Mouse (Mus musculus): ENCODE measurements around the gene Cdk14.

The Cdk14 gene

DNA sequence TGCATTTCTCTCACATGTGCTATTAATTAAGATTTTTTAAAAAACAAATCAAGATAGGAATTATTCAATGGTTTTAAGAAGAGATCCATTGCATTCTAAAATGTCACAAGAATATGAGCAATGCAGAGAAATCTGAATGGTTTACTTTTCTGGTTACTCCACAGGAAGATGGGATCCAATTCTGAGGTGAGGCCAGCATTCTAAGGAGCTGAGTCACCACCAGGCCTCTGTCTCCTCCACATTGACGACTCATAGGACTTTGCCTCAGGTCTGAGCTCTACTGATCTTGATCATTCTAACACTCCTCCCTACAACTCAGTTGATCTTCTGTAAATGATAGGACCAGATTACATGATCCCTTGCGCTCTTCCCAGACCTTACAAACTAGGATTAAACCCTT, 239.4 kb downstream of the Cdk14 start:
- peak; percentile 76 for DNase-seq (ENCODE audit: low read depth)

DNA sequence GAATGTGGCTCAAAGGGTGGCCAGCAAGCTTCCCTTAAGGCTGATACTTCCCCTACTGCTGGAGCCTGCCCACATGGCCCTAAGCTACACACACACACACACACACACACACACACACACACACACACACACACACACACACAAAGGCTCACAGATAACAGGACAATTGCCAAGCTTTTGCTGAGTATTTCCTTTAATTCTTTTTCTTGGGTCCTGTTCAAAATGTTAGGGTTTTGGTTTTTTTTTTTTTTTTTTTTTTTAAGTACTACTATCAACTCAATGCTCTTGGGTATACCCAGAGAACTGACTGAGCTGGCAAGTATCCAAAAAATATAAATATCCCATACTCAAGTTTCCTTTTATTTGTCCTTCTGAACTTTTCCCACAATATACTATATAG, 239.8 kb downstream of the Cdk14 start:
- peak; percentile 43 for DNase-seq (ENCODE audit: low read depth)

- no peak for DNase-seq (ENCODE audit: low read depth)
These were observed 244.1 kb downstream of the Cdk14 start for GRCm38 (mm10) chr5:5176052-5176451.

GRCm38 (mm10) chr5:5175611-5176010, 244.5 kb downstream of the Cdk14 start:
- DNase-seq (ENCODE audit: low read depth): no peak

DNA sequence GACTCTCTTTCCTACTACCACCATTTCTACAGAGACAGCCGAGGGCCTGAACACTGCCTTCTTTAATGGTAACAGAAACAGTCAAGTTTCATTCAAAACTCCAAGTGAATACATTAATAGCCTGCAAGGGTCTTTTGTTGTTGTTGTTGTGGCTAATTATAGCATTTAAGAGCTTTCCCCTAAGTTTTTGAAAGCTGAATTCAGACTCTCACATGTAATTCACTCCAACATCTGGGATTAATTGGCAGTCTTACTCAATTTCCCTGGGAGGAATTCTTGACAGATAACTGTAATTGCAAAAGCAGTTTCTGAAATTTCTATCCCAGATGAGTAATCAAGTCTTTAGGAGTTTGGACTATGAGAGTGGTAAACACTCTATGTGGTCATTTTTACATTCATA, 245.0 kb downstream of the Cdk14 start:
- no peak for DNase-seq (ENCODE audit: low read depth)

- DNase-seq (ENCODE audit: low read depth): no peak
These were observed 254.0 kb downstream of the Cdk14 start for GRCm38 (mm10) chr5:5166086-5166485.

DNA sequence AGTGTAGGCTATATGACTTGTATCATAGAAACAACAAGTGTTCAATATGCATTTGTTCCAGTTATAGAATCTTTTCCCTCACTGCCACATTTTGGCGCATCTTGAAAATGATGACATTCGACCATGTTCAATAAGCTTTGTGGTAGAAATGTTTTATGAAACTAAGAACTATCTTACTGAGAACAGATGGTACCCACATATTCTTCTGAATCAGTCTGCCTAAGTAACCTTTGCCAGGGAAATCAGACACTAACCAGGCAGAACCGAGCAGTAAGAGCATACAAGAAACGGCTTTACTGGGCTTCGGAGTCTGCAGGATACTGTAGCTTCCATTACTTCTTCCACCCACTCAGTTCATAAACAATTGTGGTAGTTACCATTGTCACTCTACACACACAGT, 255.8 kb downstream of the Cdk14 start:
- no peak for DNase-seq (ENCODE audit: low read depth)

DNA sequence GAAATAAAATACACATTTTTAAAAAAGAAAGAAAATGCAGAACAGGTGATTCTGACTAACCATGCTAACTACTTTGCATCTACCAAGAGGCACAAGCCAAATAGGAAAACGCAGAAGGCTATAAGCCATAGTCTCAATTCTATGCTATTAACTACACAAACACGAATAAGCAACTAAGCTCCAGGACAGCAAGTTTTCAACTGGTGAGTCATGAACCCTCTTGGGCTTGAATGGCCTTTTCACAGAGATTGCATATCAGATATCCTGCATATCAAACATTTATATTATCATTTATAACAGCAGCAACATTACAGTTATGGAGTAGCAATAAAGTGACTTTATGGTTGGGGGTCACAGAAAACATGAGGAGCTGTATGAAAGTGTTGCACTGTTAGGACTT, 256.3 kb downstream of the Cdk14 start:
- DNase-seq (ENCODE audit: low read depth): peak; percentile 33

GRCm38 (mm10) chr5:5159521-5159920, 260.6 kb downstream of the Cdk14 start:
- no peak for DNase-seq (ENCODE audit: low read depth)

DNA sequence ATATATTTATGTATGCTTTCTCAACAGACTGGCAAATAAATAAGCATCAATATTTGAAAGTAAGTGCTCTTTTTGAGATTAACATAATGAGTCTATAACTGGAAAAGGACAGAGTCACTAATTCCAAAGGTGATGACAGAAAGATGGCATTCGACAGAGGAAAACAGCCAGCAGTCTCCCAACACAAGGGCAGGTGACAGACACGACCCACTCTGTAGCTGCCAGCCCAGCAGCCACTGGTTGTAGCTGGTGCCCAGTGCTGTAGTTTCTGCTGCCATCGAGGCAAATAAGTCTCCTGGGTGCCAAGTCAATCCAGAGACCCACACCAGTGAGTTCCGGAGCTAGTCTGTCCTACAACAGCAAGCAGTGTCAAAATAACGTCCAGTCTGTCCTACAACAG, 280.3 kb downstream of the Cdk14 start:
- DNase-seq (ENCODE audit: low read depth): no peak

- DNase-seq (ENCODE audit: low read depth): no peak
These were observed 285.1 kb downstream of the Cdk14 start for GRCm38 (mm10) chr5:5134905-5135511.

- DNase-seq (ENCODE audit: low read depth): no peak
These were observed 285.8 kb downstream of the Cdk14 start for GRCm38 (mm10) chr5:5134143-5134904.

DNA sequence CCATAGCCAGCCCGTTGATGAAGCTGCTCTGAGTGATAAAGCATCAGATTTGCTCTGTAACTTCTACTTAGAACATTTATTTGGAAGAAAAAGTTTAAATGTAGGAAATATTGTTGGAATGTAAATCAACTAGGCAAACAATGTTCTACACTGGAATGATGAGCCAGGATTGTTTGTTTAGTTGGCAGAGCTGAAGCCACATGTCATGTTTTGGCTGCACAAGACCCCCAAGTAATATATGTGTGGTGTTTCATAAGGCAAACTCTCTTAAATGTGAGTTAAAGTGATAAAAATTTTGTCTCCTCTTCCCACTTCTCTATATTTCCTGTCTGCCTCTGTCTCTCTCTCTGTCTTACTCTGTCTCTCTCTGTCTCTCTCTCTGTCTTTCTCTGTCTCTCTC, 291.3 kb downstream of the Cdk14 start:
- no peak for DNase-seq (ENCODE audit: low read depth)

- DNase-seq (ENCODE audit: low read depth): peak; percentile 17
These were observed 295.5 kb downstream of the Cdk14 start for GRCm38 (mm10) chr5:5124645-5125044.

- DNase-seq (ENCODE audit: low read depth): no peak
These were observed 303.2 kb downstream of the Cdk14 start for GRCm38 (mm10) chr5:5116775-5117522.

- DNase-seq (ENCODE audit: low read depth): no peak
These were observed 304.6 kb downstream of the Cdk14 start for GRCm38 (mm10) chr5:5115546-5115945.

DNA sequence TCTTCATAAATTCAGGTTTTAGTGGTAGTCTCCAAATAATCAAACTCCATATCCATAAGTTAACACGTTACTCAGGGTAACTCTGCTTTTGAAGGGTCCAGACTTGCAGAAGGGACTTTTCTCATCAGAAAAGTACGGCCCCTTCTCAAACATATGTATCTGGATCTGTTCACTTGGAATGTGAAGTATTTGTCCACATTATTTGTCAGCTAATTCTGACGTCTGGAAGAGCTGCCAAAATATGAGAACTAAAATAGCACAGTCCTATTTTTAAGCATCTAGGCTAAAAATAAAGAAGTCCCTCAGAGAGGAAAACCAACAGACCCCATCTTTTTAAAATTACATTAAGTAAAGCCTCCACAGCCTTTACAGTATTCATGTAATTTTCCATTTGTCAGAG, 310.5 kb downstream of the Cdk14 start:
- no peak for DNase-seq (ENCODE audit: low read depth)

DNA sequence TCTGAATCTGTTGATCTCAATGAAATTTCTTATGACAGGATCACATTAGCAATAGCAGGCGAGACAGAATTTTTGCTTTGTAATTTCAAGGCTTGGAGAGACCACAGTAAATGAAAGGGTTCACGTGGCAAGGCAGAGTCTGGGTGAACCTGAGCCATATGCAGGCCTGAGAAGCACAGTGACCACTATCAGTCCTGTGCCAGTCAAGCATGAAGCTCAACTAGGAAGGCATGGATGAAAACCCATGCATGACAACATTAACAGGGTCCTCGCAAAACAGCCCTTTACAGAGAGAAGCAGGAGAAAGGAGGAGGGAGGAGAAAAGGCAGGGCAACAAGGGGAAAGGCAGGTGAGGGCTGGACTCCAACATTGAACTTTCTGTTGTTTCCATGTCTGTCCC, 311.1 kb downstream of the Cdk14 start:
- DNase-seq (ENCODE audit: low read depth): no peak

DNA sequence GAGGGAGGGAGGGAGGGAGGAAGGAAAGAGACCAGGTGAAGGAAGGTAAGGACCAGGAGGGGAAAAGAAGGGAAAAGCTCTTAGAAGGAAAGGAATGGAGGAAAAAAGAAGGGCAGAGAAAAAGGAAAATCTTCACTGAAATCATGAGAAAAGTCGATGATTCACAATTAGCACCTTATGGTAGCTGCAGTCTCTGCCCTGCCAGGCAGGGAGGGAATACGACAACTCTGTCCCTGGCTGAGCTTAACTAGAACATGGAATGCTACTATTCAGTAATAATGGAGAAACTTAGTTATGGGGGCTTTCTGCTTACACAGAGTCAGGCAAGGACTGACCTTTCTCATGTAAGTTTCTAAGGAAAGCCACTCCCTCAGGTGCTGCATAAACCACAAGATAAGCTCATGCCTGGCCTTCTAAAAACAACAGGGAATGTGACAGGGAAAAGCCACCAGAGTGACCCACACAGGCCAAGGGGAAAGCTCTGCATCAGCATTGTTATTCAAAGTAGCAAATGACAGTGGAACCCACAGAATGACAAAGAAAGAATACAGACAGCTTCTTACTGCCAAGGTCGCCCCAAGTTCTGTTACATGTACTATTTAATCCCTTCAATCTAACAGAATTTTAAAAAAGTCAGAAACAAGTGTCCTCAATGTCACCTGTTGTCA, 323.7 kb downstream of the Cdk14 start:
- DNase-seq (ENCODE audit: low read depth): no peak

DNA sequence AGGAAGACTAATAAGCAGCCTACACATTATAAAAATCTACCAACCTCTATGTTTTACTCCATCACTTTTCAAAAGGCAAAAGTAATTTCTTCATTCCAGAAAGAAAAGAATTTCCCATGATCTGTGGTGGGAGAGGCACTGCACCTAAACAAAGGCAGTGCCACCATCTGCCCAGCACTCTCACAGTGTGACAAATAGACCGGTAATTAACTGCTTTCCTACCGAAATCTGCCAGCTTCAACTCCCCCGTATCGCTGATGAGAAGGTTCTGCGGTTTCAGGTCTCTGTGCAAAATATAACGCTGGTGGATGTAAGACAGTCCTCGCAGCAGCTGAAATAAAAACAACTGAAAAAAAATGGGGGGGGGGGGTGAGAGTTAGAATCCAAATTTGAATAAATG, 327.4 kb downstream of the Cdk14 start:
- DNase-seq (ENCODE audit: low read depth): no peak

- DNase-seq (ENCODE audit: low read depth): peak; percentile 31
These were observed 348.6 kb downstream of the Cdk14 start for GRCm38 (mm10) chr5:5071526-5071925.

GRCm38 (mm10) chr5:5064686-5065085, 355.4 kb downstream of the Cdk14 start:
- no peak for DNase-seq (ENCODE audit: low read depth)

Measured in 416B (cell line).